Mouse (Mus musculus) A20 (cell line): Measurements from ENCODE around the gene Olfr1013.

Experiments used
- DNase-seq: peaks from one replicate; pipeline ENCODE4 v3.0.0-alpha.2; 2011; ENCODE audit warnings: low read depth, low spot score

Gene Olfr1013

DNA sequence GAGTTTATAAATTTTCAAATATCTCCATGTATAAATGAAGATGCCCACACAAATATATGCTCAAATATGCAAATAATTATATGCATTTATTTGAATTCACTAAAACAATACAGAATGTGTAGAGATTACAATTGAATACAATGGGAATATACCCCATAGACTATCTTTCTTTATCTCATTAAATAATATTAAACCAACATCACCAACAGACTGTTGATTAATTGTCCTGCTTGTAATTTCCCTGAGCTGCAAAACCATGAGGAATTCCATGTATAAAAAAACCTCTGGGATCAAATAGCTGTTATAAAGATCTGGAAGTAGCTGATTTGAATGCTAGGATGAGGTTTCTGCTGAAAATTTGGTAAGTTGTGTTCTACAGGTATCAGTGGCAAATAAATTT, at the start of gene Olfr1013:
Gene Olfr1013, plus strand, starts transcription at position 301 of the 400 bp plus-strand sequence.
- DNase-seq = no peak

DNA sequence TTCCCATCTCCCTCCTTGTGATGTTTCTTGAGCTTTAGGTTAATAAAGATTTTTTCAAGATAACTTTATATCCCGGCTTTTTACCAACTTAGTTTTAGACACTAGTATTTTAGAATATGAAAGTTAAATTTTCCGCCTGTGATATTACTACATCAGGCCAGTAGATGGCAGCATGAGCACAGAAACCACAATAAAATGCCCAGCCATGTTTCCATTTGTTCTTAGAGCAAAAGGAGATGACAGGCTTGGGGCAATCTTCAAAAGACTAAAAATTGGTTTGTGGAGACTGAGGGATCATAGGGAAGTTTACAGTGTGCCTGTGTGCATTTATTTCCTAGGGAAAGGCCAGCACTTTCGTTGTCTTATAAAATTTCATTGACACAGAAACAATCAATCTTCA, 41.1 kb upstream of the Olfr1013 start:
- DNase-seq = peak; percentile 4

DNA sequence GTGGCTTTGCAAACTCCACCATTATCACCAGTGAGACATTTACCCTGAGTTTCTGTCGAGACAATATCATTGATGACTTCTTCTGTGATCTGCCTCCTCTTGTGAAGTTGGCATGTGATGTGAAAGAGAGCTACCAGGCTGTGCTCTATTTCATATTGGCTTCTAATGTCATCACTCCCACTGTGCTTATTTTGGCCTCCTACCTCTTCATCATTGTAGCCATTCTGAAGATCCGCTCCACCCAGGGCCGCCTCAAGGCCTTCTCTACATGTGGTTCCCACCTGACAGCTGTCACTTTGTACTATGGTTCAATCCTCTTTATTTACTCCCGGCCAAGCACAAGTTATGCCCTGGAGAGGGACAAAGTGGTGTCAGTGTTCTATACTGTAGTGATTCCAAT, 13.1 kb upstream of the Olfr1013 start:
- DNase-seq = no peak

DNA sequence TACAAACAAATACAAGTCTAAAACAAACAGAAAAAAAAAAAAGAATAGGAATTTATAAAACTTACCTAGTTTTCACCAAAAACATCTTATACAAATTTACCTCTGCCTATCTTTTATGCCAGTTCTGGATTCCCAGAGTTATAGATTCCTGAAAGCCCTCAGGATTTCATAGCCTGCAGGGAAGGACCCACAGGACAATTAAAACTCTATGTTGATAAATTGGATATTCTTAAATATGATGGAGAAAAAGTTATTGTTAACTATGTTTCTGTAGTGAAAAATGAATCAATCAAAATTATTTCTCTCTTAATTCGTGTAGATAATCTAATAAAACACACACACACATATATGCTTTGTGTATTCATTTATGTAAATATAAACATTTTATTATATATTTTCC, 4.2 kb upstream of the Olfr1013 start, which contains the start of gene Olfr1012:
Gene Olfr1012, minus strand, starts transcription at position 101 of the 400 bp plus-strand sequence.
- no peak for DNase-seq

DNA sequence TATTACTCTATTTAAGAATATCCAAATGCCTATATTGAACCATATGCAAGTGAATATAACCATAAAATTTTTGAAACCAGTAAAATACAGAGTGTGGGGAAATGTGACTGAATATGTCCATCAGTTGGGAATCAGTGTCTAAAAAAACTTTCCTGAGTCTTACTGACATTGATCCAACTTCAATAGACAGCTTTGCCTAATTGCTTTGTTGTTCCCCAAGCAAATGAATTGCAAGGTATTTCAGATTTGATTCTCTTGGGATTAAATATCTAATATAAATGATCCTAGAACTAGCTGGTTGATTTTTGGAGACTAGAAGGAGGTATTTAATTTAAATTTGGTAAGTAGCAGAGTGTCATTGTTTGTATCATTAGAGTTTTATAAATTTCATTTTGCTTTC, 5.5 kb downstream of the Olfr1013 start, which contains the start of gene Olfr1014:
Gene Olfr1014, plus strand, starts transcription at position 301 of the 400 bp plus-strand sequence.
- no peak for DNase-seq

DNA sequence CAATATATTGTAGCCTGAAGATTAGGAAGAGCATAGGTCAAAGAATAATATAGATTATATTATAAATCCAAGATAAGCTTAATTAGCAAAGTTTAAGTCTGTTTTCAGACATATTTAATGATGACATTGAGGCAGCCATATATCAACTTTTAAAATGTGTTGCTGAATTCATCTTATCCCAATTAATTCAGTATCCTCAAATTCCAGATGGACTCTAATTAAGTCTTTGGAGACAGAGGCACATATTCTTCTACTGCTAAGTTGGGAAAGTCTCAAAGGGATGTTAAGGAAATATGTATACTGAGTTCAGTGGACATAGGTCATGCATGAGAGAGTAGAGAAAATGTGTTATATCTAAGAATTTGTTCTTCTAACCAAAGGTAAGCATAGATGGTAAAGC, 14.8 kb downstream of the Olfr1013 start, which contains the start of gene Olfr1015:
Gene Olfr1015, plus strand, starts transcription at position 301 of the 400 bp plus-strand sequence.
- no peak for DNase-seq

DNA sequence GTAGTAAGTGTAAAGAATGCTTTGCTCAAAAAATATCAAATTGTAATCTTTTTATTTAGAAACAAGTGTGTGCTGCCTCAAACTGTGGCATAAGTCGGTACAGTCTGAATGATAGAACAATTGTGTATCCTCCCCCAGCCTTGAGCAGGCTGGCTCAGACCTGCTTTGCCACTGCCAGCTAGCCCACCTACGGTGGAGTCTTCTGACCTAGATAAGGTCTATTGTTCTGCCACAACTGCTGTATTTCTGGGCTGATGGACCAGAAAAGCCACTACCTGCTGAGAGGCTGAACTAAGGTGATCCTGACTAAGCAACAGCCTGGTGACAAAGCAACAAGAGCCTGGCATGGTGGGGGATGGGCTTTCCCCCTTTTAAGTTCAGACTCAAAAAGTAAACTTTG, 25.4 kb downstream of the Olfr1013 start:
- DNase-seq = no peak

DNA sequence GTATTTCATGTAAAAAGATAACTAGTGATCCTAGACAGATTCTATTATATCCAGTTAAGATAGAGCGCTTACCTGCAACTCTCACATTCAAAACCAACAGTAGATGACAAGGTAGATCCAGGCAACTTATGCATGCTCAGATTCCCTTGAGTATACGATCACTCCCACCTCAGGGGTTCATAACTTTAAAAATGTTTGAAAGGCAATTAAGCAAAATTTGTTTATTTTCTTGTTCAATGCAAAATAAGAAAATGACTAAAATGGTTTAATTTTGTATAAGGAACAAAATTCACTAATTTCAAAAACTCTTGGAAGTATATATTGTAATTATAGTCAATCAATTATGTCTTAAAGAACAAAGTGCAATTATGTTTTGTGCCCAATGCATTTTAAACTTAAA, 35.5 kb downstream of the Olfr1013 start, which contains the start of gene Olfr1016:
Gene Olfr1016, minus strand, starts transcription at position 101 of the 400 bp plus-strand sequence.
- no peak for DNase-seq

DNA sequence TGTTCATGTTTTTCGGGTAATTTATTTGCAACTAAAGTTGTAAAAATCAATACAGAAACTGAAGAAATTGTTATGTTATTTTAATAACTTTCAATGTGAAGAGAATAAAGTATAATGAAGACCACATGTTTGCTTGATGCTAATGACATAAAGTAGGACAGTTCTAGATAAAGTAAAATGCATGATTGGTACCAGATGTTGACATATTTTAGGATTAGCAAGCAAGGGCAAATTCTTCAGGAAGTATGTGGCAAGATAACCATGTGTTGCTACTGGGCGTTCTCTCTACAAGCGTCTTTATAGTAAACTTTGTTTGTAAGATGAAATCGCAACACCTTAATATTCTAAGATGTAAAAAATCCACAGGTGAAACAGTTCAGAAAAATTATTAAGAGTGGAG, 37.6 kb downstream of the Olfr1013 start:
- DNase-seq = no peak

DNA sequence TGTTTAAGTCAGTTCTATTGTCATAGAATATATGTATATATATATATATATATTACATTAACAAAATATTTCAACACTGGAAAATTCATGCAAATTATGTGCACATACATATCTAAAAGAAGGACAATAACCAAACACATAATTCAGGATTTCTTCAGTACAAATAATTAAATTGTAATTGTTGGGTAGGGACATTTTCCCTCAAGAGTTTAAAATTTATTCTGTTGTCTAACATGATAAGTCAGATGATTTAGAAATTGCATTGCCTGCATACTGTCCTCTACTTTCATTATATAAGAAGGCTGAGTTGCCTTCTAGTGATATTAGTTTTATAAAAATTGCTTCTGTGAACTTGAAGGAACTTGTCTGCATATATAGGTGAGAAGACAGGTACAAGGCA, 51.3 kb downstream of the Olfr1013 start, which contains the start of gene Olfr1018:
Gene Olfr1018, plus strand, starts transcription at position 301 of the 400 bp plus-strand sequence.
- no peak for DNase-seq
